Mouse (Mus musculus): ENCODE data around the gene Sh3glb1.

The Sh3glb1 gene

GRCm38 (mm10) chr3:144715033-144715432, 5.1 kb downstream of the Sh3glb1 start:
- DNase-seq (ENCODE audit: low spot score in 2 of 2) = no peak

GRCm38 (mm10) chr3:144714606-144715005, 5.5 kb downstream of the Sh3glb1 start:
- DNase-seq (ENCODE audit: low spot score in 2 of 2) = no peak

- DNase-seq (ENCODE audit: low spot score in 2 of 2) = no peak
These were observed 6.0 kb downstream of the Sh3glb1 start for GRCm38 (mm10) chr3:144714126-144714525.

GRCm38 (mm10) chr3:144711607-144712206, 8.4 kb downstream of the Sh3glb1 start:
- DNase-seq (ENCODE audit: low spot score in 2 of 2) = no peak

- no peak for DNase-seq (ENCODE audit: low spot score in 2 of 2)
These were observed 11.5 kb downstream of the Sh3glb1 start for GRCm38 (mm10) chr3:144708612-144709011.

GRCm38 (mm10) chr3:144703959-144704358, 16.2 kb downstream of the Sh3glb1 start:
- DNase-seq (ENCODE audit: low spot score in 2 of 2) = no peak

- DNase-seq (ENCODE audit: low spot score in 2 of 2) = no peak
These were observed 21.2 kb downstream of the Sh3glb1 start for GRCm38 (mm10) chr3:144698790-144699433.

- DNase-seq (ENCODE audit: low spot score in 2 of 2) = no peak
These were observed 22.2 kb downstream of the Sh3glb1 start for GRCm38 (mm10) chr3:144697942-144698341.

GRCm38 (mm10) chr3:144697154-144697553, 23.0 kb downstream of the Sh3glb1 start:
- DNase-seq (ENCODE audit: low spot score in 2 of 2) = no peak

- no peak for DNase-seq (ENCODE audit: low spot score in 2 of 2)
These were observed 25.2 kb downstream of the Sh3glb1 start for GRCm38 (mm10) chr3:144694941-144695340.

GRCm38 (mm10) chr3:144694040-144694439, 26.1 kb downstream of the Sh3glb1 start:
- no peak for DNase-seq (ENCODE audit: low spot score in 2 of 2)

GRCm38 (mm10) chr3:144692052-144692451, 28.1 kb downstream of the Sh3glb1 start:
- DNase-seq (ENCODE audit: low spot score in 2 of 2) = no peak

- no peak for DNase-seq (ENCODE audit: low spot score in 2 of 2)
These were observed 30.9 kb downstream of the Sh3glb1 start for GRCm38 (mm10) chr3:144689236-144689635.

GRCm38 (mm10) chr3:144688284-144688683, 31.9 kb downstream of the Sh3glb1 start:
- no peak for DNase-seq (ENCODE audit: low spot score in 2 of 2)

- DNase-seq (ENCODE audit: low spot score in 2 of 2) = no peak
These were observed 32.5 kb downstream of the Sh3glb1 start for GRCm38 (mm10) chr3:144687618-144688017.

- DNase-seq (ENCODE audit: low spot score in 2 of 2) = no peak
These were observed 34.0 kb downstream of the Sh3glb1 start for GRCm38 (mm10) chr3:144686146-144686545.

- no peak for DNase-seq (ENCODE audit: low spot score in 2 of 2)
These were observed 36.9 kb downstream of the Sh3glb1 start for GRCm38 (mm10) chr3:144683136-144683814.

GRCm38 (mm10) chr3:144681542-144681941, 38.6 kb downstream of the Sh3glb1 start:
- no peak for DNase-seq (ENCODE audit: low spot score in 2 of 2)

GRCm38 (mm10) chr3:144679701-144680159, 40.4 kb downstream of the Sh3glb1 start:
- DNase-seq (ENCODE audit: low spot score in 2 of 2) = no peak

- DNase-seq (ENCODE audit: low spot score in 2 of 2) = no peak
These were observed 41.0 kb downstream of the Sh3glb1 start for GRCm38 (mm10) chr3:144679137-144679536.

GRCm38 (mm10) chr3:144677751-144678150, 42.4 kb downstream of the Sh3glb1 start:
- no peak for DNase-seq (ENCODE audit: low spot score in 2 of 2)

GRCm38 (mm10) chr3:144676249-144676648, 43.9 kb downstream of the Sh3glb1 start:
- DNase-seq (ENCODE audit: low spot score in 2 of 2) = no peak

GRCm38 (mm10) chr3:144672016-144672415, 48.1 kb downstream of the Sh3glb1 start:
- no peak for DNase-seq (ENCODE audit: low spot score in 2 of 2)
